Comparison of ENCODE assay signal across 18 mouse cellular contexts in the genomic region with DNA sequence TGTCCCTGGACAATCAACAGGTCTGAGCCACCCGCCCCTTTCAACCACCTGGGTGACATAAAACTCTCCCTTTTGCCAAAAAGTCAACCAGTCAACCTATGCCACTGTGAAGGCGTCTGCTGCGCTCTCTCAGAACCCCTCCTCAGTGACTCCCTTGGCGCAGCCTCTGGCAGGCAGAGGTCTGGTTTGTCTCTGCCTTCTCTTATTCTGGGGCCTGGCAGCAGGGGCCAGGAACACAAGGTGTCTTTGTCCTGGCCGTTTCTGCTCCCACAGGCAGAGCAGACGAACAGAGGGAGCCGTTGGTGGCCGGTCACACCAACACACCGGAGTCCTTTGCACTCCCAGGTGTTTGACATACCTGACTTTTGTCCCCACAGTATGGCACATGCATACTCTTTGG. TPM values are rescaled to one million over a fixed set of nuclear protein-coding genes. Genes with fewer than 3 reads are reported as not detected.
DNase-seq lines count a peak whose midpoint lies in the region; ATAC-seq and TF ChIP-seq lines count a peak whose summit lies in the region.
"Had no signal": no experiment of that assay in that cellular context is flagged by ENCODE, and none has a peak within 500 bp of the region (broad histone marks: within the 10 kb centered on the region; RNA-seq: fewer than 3 reads in every experiment).

No protein-coding gene starts in this region.

- no peak for TF ChIP-seq POLR2A in liver, adult 2 months (IDR thresholded peaks at IDR 0.05; ENCODE audit: extremely low read depth, insufficient read depth, low read length)

- no peaks in the 10 kb centered on the region for H3K27me3 ChIP-seq in heart, embryonic 12.5 days (replicated peaks)
- no peaks in the 10 kb centered on the region for H3K27me3 ChIP-seq in liver, adult 2 months (ENCODE audit: control insufficient read depth, insufficient read depth, low read length)
- no peaks in the 10 kb centered on the region for H3K27me3 ChIP-seq in limb, embryonic 11.5 days (ENCODE audit: control insufficient read depth, insufficient read depth, low read length)

- H3K36me3 ChIP-seq in heart, embryonic 12.5 days, result peaks cover 25% of the 10 kb centered on the region
- no peaks in the 10 kb centered on the region for H3K36me3 ChIP-seq in liver, adult 2 months (ENCODE audit: control insufficient read depth, insufficient read depth, low read length)
- H3K36me3 ChIP-seq in limb, embryonic 11.5 days (ENCODE audit: control insufficient read depth, insufficient read depth, low read length), result peaks cover 10% of the 10 kb centered on the region

- H3K9me3 ChIP-seq in heart, embryonic 12.5 days (replicated peaks), result peaks cover 13% of the 10 kb centered on the region; the same call in 1 of the 2 replicates
- peaks cover 2% of the 10 kb centered on the region; the same call in 1 of the 2 replicates for H3K9me3 ChIP-seq in limb, embryonic 11.5 days (ENCODE audit: control insufficient read depth, low read length)

- H3K4me2 ChIP-seq in heart, embryonic 12.5 days, result no peak overlapping the region
- no peak overlapping the region for H3K4me2 ChIP-seq in limb, embryonic 11.5 days (ENCODE audit: low read depth, severe bottlenecking)
- H3K4me2 ChIP-seq: liver, embryonic 11.5 days had no signal

- 35% methylated on average over 9 of the region's 9 CpGs for WGBS in heart, embryonic 12.5 days
- 60% methylated on average over 9 of the region's 9 CpGs for WGBS in liver, adult 2 months
- WGBS in limb, embryonic 11.5 days, result 51% methylated on average over 9 of the region's 9 CpGs

- H3K4me3 ChIP-seq in heart, embryonic 12.5 days, result no peak overlapping the region
- no peak overlapping the region for H3K4me3 ChIP-seq in liver, adult 2 months (ENCODE audit: insufficient read depth, low read depth, low read length)
- H3K4me3 ChIP-seq in limb, embryonic 11.5 days (ENCODE audit: low read depth, low read length), result no peak overlapping the region
- H3K4me3 ChIP-seq: forebrain, embryonic 10.5 days had no signal

- no peak overlapping the region for H3K9ac ChIP-seq in heart, embryonic 12.5 days
- H3K9ac ChIP-seq in liver, adult 2 months (ENCODE audit: low read depth, low read length), result no peak overlapping the region
- no peak overlapping the region for H3K9ac ChIP-seq in limb, embryonic 11.5 days (ENCODE audit: low read length)

- no peak for DNase-seq in heart, adult 8-10 months (ENCODE audit: low spot score)
- DNase-seq in liver, adult 2 months (ENCODE audit: extremely low read depth, low read depth, low spot score), result no peak
- no peak for DNase-seq in liver
- DNase-seq in limb, embryonic 11.5 days (ENCODE audit: low spot score), result peak; percentile 42
- DNase-seq in testis, postnatal 10 days (ENCODE audit: low spot score), result no peak
- DNase-seq in thymus, adult 18-20 months, result no peak
- DNase-seq: adrenal gland, adult 8-10 months; B cell, adult 2 months; cerebellum, adult 11 months; cerebellum, postnatal 36 days; heart, postnatal 4 days; kidney, adult 11 months; lung, adult 2 months; lung, postnatal 36 days had no signal

- H3K4me1 ChIP-seq in heart, embryonic 12.5 days (replicated peaks), result peaks cover 44% of the 10 kb centered on the region
- H3K4me1 ChIP-seq in liver, adult 2 months (ENCODE audit: control insufficient read depth, insufficient read depth, low read length), result peaks cover 14% of the 10 kb centered on the region
- H3K4me1 ChIP-seq in limb, embryonic 11.5 days (ENCODE audit: control insufficient read depth, insufficient read depth, low read length), result peaks cover 14% of the 10 kb centered on the region; the same call in 1 of the 2 replicates

- no peak for TF ChIP-seq CTCF in liver, adult 2 months (IDR thresholded peaks at IDR 0.05; ENCODE audit: low read depth, low read length)

- H3K79me2 ChIP-seq in liver, adult 2 months (ENCODE audit: control insufficient read depth, insufficient read depth, low read length), result peaks cover 26% of the 10 kb centered on the region

- H3K27ac ChIP-seq in heart, embryonic 12.5 days (ENCODE audit: poor library complexity, severe bottlenecking), result 0 out of 2 replicates have a peak overlapping the region, but pooled peaks have one; percentile 12
- peak overlapping the region; percentile 34 for H3K27ac ChIP-seq in liver, adult 2 months (replicated peaks; ENCODE audit: insufficient read depth, low read depth, low read length)
- peak overlapping the region; percentile 52 for H3K27ac ChIP-seq in limb, embryonic 11.5 days (replicated peaks; ENCODE audit: low read depth, low read length)
- H3K27ac ChIP-seq: forebrain, embryonic 10.5 days; kidney, postnatal 0 days had no signal

- ATAC-seq in heart, embryonic 12.5 days (ENCODE audit: insufficient number of reproducible peaks, low FRiP score), result no peak
- ATAC-seq in limb, embryonic 11.5 days (ENCODE audit: insufficient number of reproducible peaks, low FRiP score, low TSS enrichment, low read depth), result peak; percentile 46; the same call in 1 of the 2 replicates

RNA-seq across cellular contexts. Expression of gene Farp1, which starts 57.5 kb away (rescaled TPM):
- polyA plus RNA-seq in heart, embryonic 12.5 days (2016; fragmentation: Nextera tagmentation; extraction: Ambion mirVana), result 32.4 and 33.0 TPM in 2 replicates
- total RNA-seq in heart, adult 8-10 months (2022), result 10 to 100 TPM in 2 of 4 experiments, 1 to 10 TPM in 2; 9.1 to 10.7 (median 10.2) TPM
- 4.2 and 6.1 TPM in 2 replicates for total RNA-seq in liver, adult 2 months (2014; rRNA removed)
- polyA plus RNA-seq in liver, adult 2 months (2012; rRNA removed), result 6.4 and 8.6 TPM in 2 replicates
- 57.6 and 67.2 TPM in 2 replicates for polyA plus RNA-seq in limb, embryonic 11.5 days (2014; fragmentation: Nextera tagmentation; extraction: Ambion mirVana)
